Mouse (Mus musculus) cerebellum, adult 2 months (tissue): ENCODE measurements around the gene Slc50a1.

Experiments
- CTCF ChIP-seq: fragments of 200-500 bp; IDR thresholded peaks from 2 replicates; pipeline ENCODE4 v1.5.1; 2011; ENCODE audit warnings: low read depth, mild to moderate bottlenecking, control low read depth, low read length, moderate library complexity, borderline replicate concordance; ENCODE audit not compliant: insufficient read depth
- POLR2A ChIP-seq: fragments of 200-500 bp; IDR thresholded peaks from 2 replicates; pipeline ENCODE4 v1.6.1; 2011; ENCODE audit warnings: low read length, control low read depth, borderline replicate concordance; ENCODE audit not compliant: insufficient read depth

GRCm38 (mm10) chr3:89276061-89276460, 5.7 kb upstream of the Slc50a1 start:
- TF ChIP-seq CTCF (no peak), POLR2A (no peak)
